Mouse (Mus musculus) megakaryocyte, embryonic 14.5 days (primary cell): ENCODE measurements around the gene Topaz1.

Experiments used
- FLI1 ChIP-seq: IDR thresholded peaks from 2 replicates; pipeline ENCODE4 v1.6.1; 2012; ENCODE audit warnings: low read length, inconsistent platforms, mixed read lengths
- GATA1 ChIP-seq: IDR thresholded peaks from 3 replicates; pipeline ENCODE4 v1.6.1; 2012; ENCODE audit warnings: mixed read lengths, low read length, inconsistent platforms, borderline replicate concordance

- TF ChIP-seq GATA1 (no peak), FLI1 (no peak)
Observed at GRCm38 (mm10) chr9:122701817-122702216, 45.3 kb upstream of the Topaz1 start.
